Mouse (Mus musculus) embryonic facial prominence, embryonic 11.5 days (tissue): ENCODE results near the gene Peli2. TPM values are rescaled to one million over a fixed set of nuclear protein-coding genes. Genes with fewer than 3 reads are reported as not detected.

Experiments used
- ATAC-seq: fragments of 200-750 bp; cut with Nextera tagmentation; replicated peaks from 2 replicates; pipeline ENCODE4 v1.8.0; 2017; ENCODE audit warnings: low read depth; ENCODE audit not compliant: insufficient number of reproducible peaks, low FRiP score, low TSS enrichment
- DNase-seq: peaks from one replicate; pipeline ENCODE4 v3.0.0-alpha.2; 2015; ENCODE audit warnings: low spot score
- H3K27ac ChIP-seq: fragments of 300-500 bp; sonication (generic); replicated peaks from 2 replicates; pipeline ENCODE4 v1.5.1; 2014; ENCODE audit warnings: mild to moderate bottlenecking, low read depth, low read length, control low read depth
- H3K27me3 ChIP-seq: fragments of 300-500 bp; sonication (generic); 2 replicates; pipeline ENCODE4 v1.6.1; 2014; ENCODE audit warnings: mild to moderate bottlenecking, low read length, moderate library complexity, mixed read lengths; ENCODE audit not compliant: control insufficient read depth, insufficient read depth
- H3K36me3 ChIP-seq: fragments of 300-500 bp; sonication (generic); replicated peaks from 2 replicates; pipeline ENCODE4 v1.6.1; 2014; ENCODE audit warnings: low read depth, mild to moderate bottlenecking, low read length, moderate library complexity, mixed read lengths; ENCODE audit not compliant: control insufficient read depth, insufficient read depth
- H3K4me1 ChIP-seq: fragments of 300-500 bp; sonication (generic); 2 replicates; pipeline ENCODE4 v1.6.1; 2014; ENCODE audit warnings: low read length, mixed read lengths; ENCODE audit not compliant: control insufficient read depth, insufficient read depth
- H3K4me2 ChIP-seq: fragments of 300-500 bp; sonication (generic); 2 replicates; pipeline ENCODE4 v1.6.1; 2014; ENCODE audit warnings: low read depth, mild to moderate bottlenecking, control low read depth, low read length, moderate library complexity
- H3K4me3 ChIP-seq: fragments of 300-500 bp; sonication (generic); 2 replicates; pipeline ENCODE4 v1.5.1; 2014; ENCODE audit warnings: low read depth, low read length, control low read depth
- H3K9ac ChIP-seq: fragments of 300-500 bp; sonication (generic); replicated peaks from 2 replicates; pipeline ENCODE4 v1.6.1; 2014; ENCODE audit warnings: mild to moderate bottlenecking, control low read depth, low read length
- H3K9me3 ChIP-seq: fragments of 300-500 bp; sonication (generic); replicated peaks from 2 replicates; pipeline ENCODE4 v1.6.1; 2016; ENCODE audit warnings: mild to moderate bottlenecking, low read length, inconsistent platforms, mixed read lengths; ENCODE audit not compliant: control insufficient read depth
- WGBS: fragments of 180-500 bp; shearing (Covaris S2); extraction: QIAGEN DNeasy Blood & Tissue Kit; methylation state at CpG from one replicate; pipeline ENCODE4 v1.1.7; 2014; 5-methylcytosine and 5-hydroxymethylcytosine counted together
- polyA plus RNA-seq: library from polyadenylated mRNA; unstranded; fragments of >200 nt; fragmentation: Nextera tagmentation; extraction: Ambion mirVana; gene quantifications from 2 replicates; pipeline ENCODE4 v1.2.1, GENCODE M21; 2014

Peli2 gene
- polyA plus RNA-seq, 1 experiment from 2014 or later: 7.7 TPM

GRCm38 (mm10) chr14:48303841-48304240, 183.2 kb downstream of the Peli2 start:
- WGBS: 84% methylated on average over 9 of the region's 9 CpGs
- no peak overlapping the region for H3K27ac ChIP-seq

GRCm38 (mm10) chr14:48313234-48313633, 192.6 kb downstream of the Peli2 start:
- ATAC-seq: no peak

More at GRCm38 (mm10) chr14:48303841-48304240, 183.2 kb downstream of the Peli2 start:
- H3K9me3 ChIP-seq: no peaks in the 10 kb centered on the region
- ATAC-seq (no peak), DNase-seq (peak; percentile 11)
- H3K4me3 ChIP-seq: no peak overlapping the region
- no peaks in the 10 kb centered on the region for H3K4me1 ChIP-seq
- no peak overlapping the region for H3K9ac ChIP-seq
- H3K36me3 ChIP-seq: no peaks in the 10 kb centered on the region
- H3K4me2 ChIP-seq: no peak overlapping the region
- no peaks in the 10 kb centered on the region for H3K27me3 ChIP-seq

GRCm38 (mm10) chr14:48316396-48316795, 195.8 kb downstream of the Peli2 start:
- H3K4me1 ChIP-seq: no peaks in the 10 kb centered on the region
- WGBS: 58% methylated on average over 8 of the region's 8 CpGs
- no peaks in the 10 kb centered on the region for H3K36me3 ChIP-seq
- no peak for ATAC-seq
- H3K9ac ChIP-seq: no peak overlapping the region
- peak; percentile 19 for DNase-seq
- no peaks in the 10 kb centered on the region for H3K27me3 ChIP-seq
- no peak overlapping the region for H3K27ac ChIP-seq
- no peak overlapping the region for H3K4me2 ChIP-seq
- no peaks in the 10 kb centered on the region for H3K9me3 ChIP-seq
- no peak overlapping the region for H3K4me3 ChIP-seq

More at GRCm38 (mm10) chr14:48313234-48313633, 192.6 kb downstream of the Peli2 start:
- DNase-seq: no peak
- Histone ChIP-seq H3K4me2 (no peak overlapping the region), H3K27ac (no peak overlapping the region), H3K4me3 (no peak overlapping the region), H3K27me3 (no peaks in the 10 kb centered on the region), H3K9me3 (no peaks in the 10 kb centered on the region), H3K4me1 (no peaks in the 10 kb centered on the region), H3K9ac (no peak overlapping the region), H3K36me3 (no peaks in the 10 kb centered on the region)
- WGBS: 50% methylated on average over 3 of the region's 3 CpGs

GRCm38 (mm10) chr14:48323771-48324459, 203.3 kb downstream of the Peli2 start:
- Histone ChIP-seq H3K9ac (no peak overlapping the region), H3K9me3 (no peaks in the 10 kb centered on the region), H3K4me1 (no peaks in the 10 kb centered on the region), H3K4me2 (no peak overlapping the region), H3K27me3 (no peaks in the 10 kb centered on the region), H3K27ac (no peak overlapping the region), H3K36me3 (no peaks in the 10 kb centered on the region), H3K4me3 (no peak overlapping the region)
- 86% methylated on average over 18 of the region's 18 CpGs for WGBS
- ATAC-seq: no peak
- DNase-seq: no peak

GRCm38 (mm10) chr14:48324460-48324850, 203.8 kb downstream of the Peli2 start:
- H3K9me3 ChIP-seq: no peaks in the 10 kb centered on the region
- H3K36me3 ChIP-seq: no peaks in the 10 kb centered on the region
- H3K4me2 ChIP-seq: no peak overlapping the region
- H3K4me3 ChIP-seq: no peak overlapping the region
- WGBS: 91% methylated on average over 4 of the region's 4 CpGs
- no peaks in the 10 kb centered on the region for H3K4me1 ChIP-seq
- ATAC-seq (no peak), DNase-seq (no peak)
- H3K27ac ChIP-seq: no peak overlapping the region
- H3K27me3 ChIP-seq: no peaks in the 10 kb centered on the region
- H3K9ac ChIP-seq: no peak overlapping the region

- ATAC-seq (no peak), DNase-seq (peak; percentile 21)
- no peak overlapping the region for H3K4me3 ChIP-seq
- no peak overlapping the region for H3K9ac ChIP-seq
- H3K4me1 ChIP-seq: peaks cover 8% of the 10 kb centered on the region; the same call in 1 of the 2 replicates
- H3K27ac ChIP-seq: no peak overlapping the region
- H3K36me3 ChIP-seq: no peaks in the 10 kb centered on the region
- WGBS: 57% methylated on average over 3 of the region's 3 CpGs
- H3K27me3 ChIP-seq: no peaks in the 10 kb centered on the region
- H3K9me3 ChIP-seq: no peaks in the 10 kb centered on the region
- H3K4me2 ChIP-seq: no peak overlapping the region
Observed at GRCm38 (mm10) chr14:48327746-48328145, 207.1 kb downstream of the Peli2 start.

- no peak for DNase-seq
- H3K9ac ChIP-seq: no peak overlapping the region
Observed at GRCm38 (mm10) chr14:48329716-48330365, 209.2 kb downstream of the Peli2 start.

More at GRCm38 (mm10) chr14:48329716-48330365, 209.2 kb downstream of the Peli2 start:
- WGBS: 89% methylated on average over 12 of the region's 12 CpGs
- no peaks in the 10 kb centered on the region for H3K36me3 ChIP-seq
- H3K27ac ChIP-seq: no peak overlapping the region
- H3K4me1 ChIP-seq: peaks cover 9% of the 10 kb centered on the region; the same call in 1 of the 2 replicates
- H3K9me3 ChIP-seq: no peaks in the 10 kb centered on the region
- H3K4me2 ChIP-seq: no peak overlapping the region
- no peak for ATAC-seq
- no peak overlapping the region for H3K4me3 ChIP-seq
- no peaks in the 10 kb centered on the region for H3K27me3 ChIP-seq
